8 mouse cellular contexts compared by ENCODE assay signal in genomic region chrX:36795424-36796162, GRCm38 (mm10). TPM values are rescaled to one million over a fixed set of nuclear protein-coding genes. Genes with fewer than 3 reads are reported as not detected.
DNase-seq lines count a peak whose midpoint lies in the region; ATAC-seq and TF ChIP-seq lines count a peak whose summit lies in the region.

Gene Slc25a5 (plus strand): TSS chrX:36795651.

- peak; percentile 57 for DNase-seq in WW6 (ENCODE audit: low read depth, low spot score)
- DNase-seq in cerebellum, postnatal 4 days (ENCODE audit: low spot score in 2 of 2): peak; percentile 61 to 77
- DNase-seq in gastrocnemius, adult 2 months: peak; percentile 94
- peak; percentile 69 to 81 for DNase-seq in left cerebral cortex, adult 18-20 months (ENCODE audit: low spot score in 2 of 2)
- DNase-seq in lung, postnatal 4 days: peak; percentile 90 to 95
- peak; percentile 89 for DNase-seq in retina, postnatal 1 day
- DNase-seq in urinary bladder, adult 18-20 months (ENCODE audit: low spot score in 2 of 2): peak; percentile 47 to 68

- no peaks in the 10 kb centered on the region for H3K27me3 ChIP-seq in hindbrain, embryonic 16.5 days (replicated peaks; ENCODE audit: control insufficient read depth, insufficient read depth, low read length)

- H3K27ac ChIP-seq in gastrocnemius, adult 2 months: peak within 1 kb of the TSS; percentile 97
- H3K27ac ChIP-seq in hindbrain, embryonic 16.5 days (ENCODE audit: low read depth, low read length): peak within 1 kb of the TSS; percentile 84

- peaks cover 2% of the 10 kb centered on the region; the same call in 1 of the 2 replicates for H3K4me1 ChIP-seq in hindbrain, embryonic 16.5 days (ENCODE audit: control insufficient read depth, insufficient read depth, low read depth, low read length)

- peak within 1 kb of the TSS; percentile 48 for H3K4me2 ChIP-seq in hindbrain, embryonic 16.5 days (ENCODE audit: low read length)

- 19% methylated on average over 38 of the region's 41 CpGs for WGBS in hindbrain, embryonic 16.5 days

- H3K4me3 ChIP-seq in gastrocnemius, adult 2 months: peak within 1 kb of the TSS; percentile 87
- peak within 1 kb of the TSS; percentile 62 for H3K4me3 ChIP-seq in hindbrain, embryonic 16.5 days (ENCODE audit: low read length)

- peak within 1 kb of the TSS; percentile 73 for H3K9ac ChIP-seq in hindbrain, embryonic 16.5 days (ENCODE audit: low read depth, low read length)

- no peak for TF ChIP-seq CTCF in gastrocnemius, adult 2 months (IDR thresholded peaks at IDR 0.05)

- intact Hi-C loops in gastrocnemius, adult 2 months (cut with DNase I): loop anchor here (1.0 kb wide), 1 partner anchor 12 kb away; no protein-coding TSS in a partner anchor

- no peaks in the 10 kb centered on the region for H3K9me3 ChIP-seq in hindbrain, embryonic 16.5 days (ENCODE audit: control insufficient read depth, low read length)

- ATAC-seq in hindbrain, embryonic 16.5 days: peak; percentile 97

- no peaks in the 10 kb centered on the region for H3K36me3 ChIP-seq in hindbrain, embryonic 16.5 days (ENCODE audit: control insufficient read depth, insufficient read depth, low read length)

RNA-seq across cellular contexts. Expression of gene Slc25a5, which starts in this region (rescaled TPM):
- total RNA-seq in gastrocnemius, adult 2 months (2021): 10 to 100 TPM; 55.8 to 80.1 TPM
- 543 and 586 TPM in 2 replicates for polyA plus RNA-seq in hindbrain, embryonic 16.5 days (2015; fragmentation: Nextera tagmentation; extraction: Ambion mirVana)
- 100 to 1,000 TPM; 315 to 349 TPM for total RNA-seq in left cerebral cortex, adult 18-20 months (2021)

Comparison
In these comparisons a context has a peak if more than half of its experiments do, and no peak if none do; other contexts are left out.
1. Peak in every context shown above with its lines: DNase-seq, ATAC-seq, H3K4me3 ChIP-seq and H3K27ac ChIP-seq.